Mouse (Mus musculus): ENCODE measurements around the gene Ubap2.
A peak's percentile ranks its signal among the peaks of the same experiment; 100 is the strongest.

The Ubap2 gene

DNA sequence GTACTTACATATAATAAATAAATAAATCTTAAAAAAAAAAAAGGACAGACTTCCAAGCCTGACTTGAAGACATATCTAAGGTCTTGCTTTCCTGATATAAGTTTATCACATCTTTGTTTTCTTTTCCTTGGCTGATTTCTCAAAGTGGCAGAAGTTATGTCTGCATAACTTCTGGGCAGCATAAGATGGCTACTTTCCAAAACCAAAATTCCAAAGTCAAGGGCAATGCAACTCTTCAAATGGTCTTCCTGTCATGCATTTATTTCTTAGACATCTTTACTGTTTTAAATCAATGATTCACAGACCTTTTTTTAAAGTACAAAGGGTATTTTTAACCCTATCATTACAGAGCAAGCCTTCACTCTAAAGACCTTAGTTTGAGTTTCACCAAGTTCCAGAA is 14.3 kb downstream of the Ubap2 start:
- no peak for DNase-seq (ENCODE audit: low spot score in 2 of 2)

DNA sequence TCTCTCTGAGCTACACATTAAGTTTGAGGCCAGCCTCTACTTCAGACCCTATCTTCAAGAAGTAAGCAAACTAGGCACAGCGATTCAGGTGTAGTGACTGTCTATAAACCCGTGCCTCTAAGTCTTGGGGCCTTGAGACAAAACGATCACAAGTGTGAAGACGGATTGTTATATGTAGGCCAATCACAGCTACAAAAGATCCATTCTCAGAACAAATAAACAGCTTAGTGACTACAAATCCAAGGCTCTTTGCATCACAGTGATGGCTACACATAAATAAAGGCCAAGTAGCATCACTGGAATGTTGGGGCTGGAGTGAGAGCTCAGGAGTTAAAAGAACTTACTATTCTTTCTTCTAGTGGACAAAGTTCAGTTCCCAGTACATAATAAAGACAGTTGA is 15.9 kb downstream of the Ubap2 start:
- no peak for DNase-seq (ENCODE audit: low spot score in 2 of 2)

DNA sequence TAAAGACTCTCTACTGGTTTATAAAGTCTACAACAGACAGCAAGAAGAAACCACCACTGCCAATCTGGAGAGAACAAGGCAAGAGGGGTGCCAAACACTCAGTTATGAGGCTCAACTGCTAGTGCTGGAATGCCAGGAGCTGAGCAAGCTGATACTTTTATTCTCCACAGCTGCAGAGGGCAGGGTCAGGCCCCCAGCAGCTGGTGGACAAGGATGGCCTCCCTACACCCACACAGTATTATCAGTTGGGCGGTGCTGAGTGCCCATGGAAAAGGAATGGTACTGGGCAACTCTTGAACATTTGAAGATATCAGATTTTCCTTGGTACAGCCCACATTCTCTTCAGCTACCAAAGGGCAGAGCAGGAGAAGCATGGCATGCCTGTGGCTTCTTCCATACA is 17.2 kb downstream of the Ubap2 start:
- DNase-seq (ENCODE audit: low spot score in 2 of 2): no peak

DNA sequence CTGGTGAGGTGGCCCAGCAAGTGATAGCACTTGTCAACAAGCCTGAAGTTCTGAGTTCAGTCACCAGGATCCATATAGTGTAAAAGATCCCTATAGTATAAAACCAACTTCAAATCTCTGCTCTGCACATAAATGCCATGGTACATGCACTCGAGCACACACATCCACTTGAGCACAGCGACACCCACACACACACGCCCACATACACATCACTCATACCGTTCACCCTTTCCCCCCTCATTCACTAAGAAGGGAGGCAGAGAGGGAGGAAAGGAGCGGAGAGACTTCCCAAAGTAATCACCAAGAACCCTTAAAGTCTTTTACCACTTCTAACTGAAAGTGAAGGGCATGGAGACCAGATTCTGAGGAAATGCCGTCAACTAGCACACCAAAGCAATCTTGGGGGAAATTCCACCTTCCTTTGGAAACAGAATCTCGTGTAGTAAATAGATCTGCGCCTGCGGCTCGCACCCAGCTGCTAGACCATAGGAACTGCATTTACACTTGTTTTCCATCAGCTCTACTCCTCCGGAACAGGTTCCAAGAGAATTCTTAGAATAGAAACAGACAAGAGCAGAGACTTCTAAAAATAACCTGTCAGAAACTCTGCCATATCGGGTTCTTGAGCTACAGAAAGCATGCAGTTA is 19.3 kb downstream of the Ubap2 start:
- peak; percentile 34 to 59 for DNase-seq (ENCODE audit: low spot score in 2 of 2)

DNA sequence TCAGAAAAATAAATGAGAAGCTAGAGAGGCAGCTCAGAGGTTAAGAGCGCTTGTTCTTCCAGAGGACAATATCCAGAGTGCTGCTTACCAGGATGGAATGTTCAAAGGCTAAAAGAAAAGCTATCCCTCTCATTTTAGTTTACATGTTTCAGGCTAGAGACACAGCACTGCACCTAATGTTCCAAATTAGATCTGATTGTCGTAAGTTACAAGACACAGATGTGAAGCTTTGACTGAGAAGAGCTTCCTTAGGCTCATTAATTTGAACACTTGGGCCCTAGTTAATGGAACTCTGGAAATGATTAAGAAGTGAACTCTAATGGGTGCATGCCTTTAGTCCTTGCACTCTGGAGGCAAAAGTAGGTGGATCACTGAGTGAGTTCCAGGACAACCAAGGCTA is 21.2 kb downstream of the Ubap2 start:
- no peak for DNase-seq (ENCODE audit: low spot score in 2 of 2)

DNA sequence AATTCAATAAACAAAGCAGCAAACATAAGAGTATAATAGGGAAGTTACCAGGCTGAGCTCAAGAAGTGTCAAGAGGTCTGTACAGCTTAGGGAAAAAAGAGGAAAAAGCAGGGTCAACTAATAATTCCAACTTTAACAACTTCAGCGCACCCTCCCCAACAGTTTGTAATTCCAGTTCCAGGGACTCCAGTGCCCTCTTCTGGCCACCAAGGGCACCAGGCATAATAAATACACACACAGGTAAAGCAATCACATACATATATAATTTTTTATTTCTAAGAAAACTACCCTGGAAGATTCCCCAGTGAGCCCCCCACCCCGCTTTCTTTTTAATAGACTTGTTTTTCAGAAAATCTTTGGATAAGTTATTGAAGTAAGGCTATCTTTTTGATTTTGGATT is 29.5 kb downstream of the Ubap2 start:
- no peak for DNase-seq (ENCODE audit: low spot score in 2 of 2)

DNA sequence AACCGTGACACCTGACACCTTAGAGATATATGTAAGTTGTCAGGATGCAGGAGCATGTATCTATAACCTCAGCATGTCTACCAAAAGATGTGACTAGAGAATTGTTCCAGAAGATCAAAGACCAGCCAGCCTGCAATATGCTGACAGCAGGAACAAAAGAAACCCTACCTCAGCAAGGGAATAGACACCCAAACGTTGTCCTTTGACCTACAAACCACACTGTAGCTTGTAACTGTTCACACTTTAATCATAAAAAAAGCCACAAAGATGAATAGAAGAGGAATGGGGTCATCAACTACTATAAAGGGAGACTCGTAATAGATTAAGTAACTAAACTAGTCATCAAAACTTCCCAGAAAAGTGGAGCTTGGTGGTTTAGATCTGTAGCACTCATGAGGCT is 34.0 kb downstream of the Ubap2 start:
- DNase-seq (ENCODE audit: low spot score in 2 of 2): no peak

DNA sequence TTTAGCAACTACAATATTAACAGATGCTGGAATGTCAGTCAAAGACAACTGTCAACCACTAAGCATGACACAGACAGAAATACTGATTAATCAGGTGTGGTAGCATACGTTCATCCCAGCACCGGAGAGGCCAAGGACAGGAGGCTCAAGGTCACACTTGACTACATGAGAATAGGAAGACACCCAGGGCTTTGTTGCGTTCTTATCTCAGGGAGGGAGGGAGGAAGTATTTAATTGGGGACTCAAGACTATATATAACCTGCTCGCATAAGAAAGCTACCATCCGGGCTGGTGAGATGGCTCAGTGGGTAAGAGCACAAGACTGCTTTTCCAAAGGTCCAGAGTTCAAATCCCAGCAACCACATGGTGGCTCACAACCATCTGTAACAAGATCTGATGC is 39.3 kb downstream of the Ubap2 start:
- no peak for DNase-seq (ENCODE audit: low spot score in 2 of 2)

DNA sequence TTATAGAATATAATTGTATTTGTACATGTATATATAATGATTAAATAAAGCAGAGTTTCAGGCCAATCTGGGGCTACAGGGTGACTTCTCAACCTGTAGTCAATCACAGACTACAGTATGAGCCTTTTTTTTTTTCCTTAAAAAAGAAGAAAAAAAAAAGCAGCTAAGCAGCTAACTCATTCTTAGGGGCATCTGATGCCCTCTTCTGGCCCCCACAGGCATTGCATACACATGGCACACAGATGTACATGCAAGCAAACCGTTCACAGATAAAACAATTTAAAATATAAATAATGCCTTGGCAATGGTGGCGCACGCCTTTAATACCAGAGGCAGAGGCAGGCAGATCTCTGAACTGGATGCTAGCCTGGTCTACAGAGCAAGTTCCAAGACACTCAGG is 48.6 kb downstream of the Ubap2 start:
- DNase-seq (ENCODE audit: low spot score in 2 of 2): peak; percentile 60 to 67

DNA sequence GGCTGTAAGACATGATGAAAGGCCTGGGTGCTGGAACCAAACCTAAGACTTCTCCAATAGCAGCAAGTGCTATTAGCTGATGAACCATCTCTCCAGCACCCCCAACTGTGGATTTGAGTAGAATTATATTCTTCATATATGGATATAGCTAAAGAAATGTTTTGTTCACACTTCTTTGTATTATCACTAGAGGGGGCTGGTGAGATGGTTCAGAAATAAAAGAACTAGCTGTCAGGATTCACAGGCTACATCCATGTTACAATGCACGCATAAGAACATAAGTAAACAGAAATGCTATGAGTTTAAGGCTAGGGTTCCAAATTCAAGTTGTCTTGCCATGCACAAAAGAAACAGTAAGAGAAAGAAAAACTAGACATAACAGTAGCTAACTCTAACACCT is 49.5 kb downstream of the Ubap2 start:
- DNase-seq (ENCODE audit: low spot score in 2 of 2): no peak

DNA sequence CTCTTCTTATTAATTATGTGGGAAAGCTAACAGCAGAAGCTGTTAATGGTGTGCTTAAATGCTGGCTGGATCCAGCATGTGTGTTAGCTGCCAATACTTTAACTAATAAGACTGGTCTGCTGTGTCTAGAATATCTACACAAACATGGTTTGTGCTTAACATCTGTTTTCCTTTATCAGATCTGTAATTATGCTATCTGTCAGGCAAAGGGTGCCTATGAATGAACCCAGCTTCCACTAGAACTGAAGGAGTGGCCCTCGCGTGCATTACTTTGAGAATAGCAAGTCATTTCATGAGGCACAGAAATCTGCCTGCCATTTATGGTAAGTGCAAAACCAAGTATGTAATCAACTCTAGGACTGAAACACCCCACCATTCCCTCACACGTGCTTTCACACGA is 66.9 kb downstream of the Ubap2 start:
- no peak for DNase-seq (ENCODE audit: low spot score in 2 of 2)

DNA sequence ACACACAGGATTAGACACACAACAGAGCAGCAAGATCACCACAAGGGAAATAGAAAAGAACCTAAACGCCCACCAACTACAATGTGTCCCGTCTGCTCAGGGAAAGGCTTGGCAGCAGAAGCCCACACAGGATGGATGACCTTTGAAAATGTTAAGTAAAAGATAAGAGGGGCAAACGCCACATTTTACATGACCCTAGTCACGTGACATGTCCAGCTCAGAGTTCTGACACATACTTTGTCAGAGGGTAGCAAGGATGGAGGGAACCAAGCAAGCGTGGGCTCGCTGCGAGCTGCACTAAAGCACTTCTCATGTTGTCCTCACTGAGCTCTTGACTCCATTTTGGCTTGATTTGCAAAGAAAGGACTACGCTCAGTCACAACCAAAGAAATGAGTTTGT is 69.2 kb downstream of the Ubap2 start:
- DNase-seq (ENCODE audit: low spot score in 2 of 2): no peak

DNA sequence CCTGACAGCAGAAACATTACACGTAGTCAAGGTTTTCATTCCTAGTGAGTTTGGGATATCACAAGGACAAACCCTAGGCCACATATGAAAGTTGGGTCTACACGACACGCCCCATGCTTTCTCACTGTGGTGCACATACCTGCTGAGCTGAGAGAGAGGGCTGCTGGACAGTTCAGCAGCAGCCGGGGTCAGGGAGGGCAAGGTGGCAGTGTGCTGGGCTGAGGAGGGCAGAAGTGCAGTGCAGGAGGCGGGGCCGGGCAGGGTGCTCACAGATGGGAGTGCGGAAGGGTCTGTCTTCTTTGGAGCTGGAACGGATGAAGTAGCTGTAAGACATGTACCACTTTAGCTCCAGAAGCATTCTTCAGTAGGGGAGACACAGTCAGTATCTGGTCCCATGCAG is 72.8 kb downstream of the Ubap2 start:
- DNase-seq (ENCODE audit: low spot score in 2 of 2): no peak

DNA sequence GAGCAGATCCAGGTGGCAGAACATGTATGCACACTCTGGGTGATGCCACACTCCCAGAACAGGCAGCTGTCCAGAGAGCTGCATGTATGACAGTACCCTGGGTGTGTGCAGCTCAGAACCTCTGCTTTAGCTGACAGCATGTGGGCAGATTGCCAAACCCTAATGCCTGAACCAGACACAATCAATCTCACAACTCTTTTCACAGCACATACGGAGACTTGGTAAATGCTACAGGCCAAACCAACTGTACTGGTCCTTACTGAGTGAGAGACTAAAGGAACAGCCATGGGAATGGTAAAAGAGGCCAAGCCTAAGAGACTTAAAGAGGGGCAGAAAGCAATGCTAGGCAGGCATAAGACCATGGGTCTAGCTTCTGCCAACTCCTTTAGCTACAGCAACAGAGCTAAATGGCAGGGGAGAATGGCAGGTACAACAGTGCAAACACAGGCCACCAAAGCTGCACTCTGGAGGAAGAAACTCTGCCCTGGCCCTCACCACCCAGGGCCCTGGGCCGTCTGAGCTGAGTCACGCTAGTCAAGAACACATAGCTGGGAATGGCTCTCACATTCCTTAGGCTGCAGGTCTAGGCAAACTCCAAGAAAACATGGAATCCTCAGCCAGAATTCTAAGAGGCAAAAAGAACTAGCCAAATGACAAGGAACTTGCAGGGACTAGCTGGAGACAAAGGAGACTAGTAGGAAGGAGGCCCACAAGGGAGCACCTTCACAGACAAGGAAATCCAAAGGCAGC is 77.9 kb downstream of the Ubap2 start:
- no peak for DNase-seq (ENCODE audit: low spot score in 2 of 2)

DNA sequence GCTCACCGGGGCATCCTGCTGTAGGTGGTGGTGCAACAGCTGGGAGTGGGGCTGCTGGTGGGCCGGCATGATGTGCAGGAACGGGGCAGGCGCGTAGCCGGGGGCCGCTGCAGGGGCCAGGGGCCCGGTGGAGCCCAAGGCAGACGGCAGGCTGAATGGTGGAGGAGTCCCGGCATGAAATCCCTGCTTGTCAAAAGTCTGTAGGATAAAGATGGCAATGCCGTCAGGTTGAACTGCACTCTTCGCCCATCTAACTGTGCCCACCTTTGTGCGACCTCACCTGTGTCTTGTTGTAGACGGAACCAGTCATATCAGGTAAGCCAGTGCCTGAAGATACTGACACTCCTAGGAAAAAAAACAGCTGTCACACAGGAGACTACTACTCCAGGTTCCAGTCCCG is 79.6 kb downstream of the Ubap2 start:
- no peak for DNase-seq (ENCODE audit: low spot score in 2 of 2)

DNA sequence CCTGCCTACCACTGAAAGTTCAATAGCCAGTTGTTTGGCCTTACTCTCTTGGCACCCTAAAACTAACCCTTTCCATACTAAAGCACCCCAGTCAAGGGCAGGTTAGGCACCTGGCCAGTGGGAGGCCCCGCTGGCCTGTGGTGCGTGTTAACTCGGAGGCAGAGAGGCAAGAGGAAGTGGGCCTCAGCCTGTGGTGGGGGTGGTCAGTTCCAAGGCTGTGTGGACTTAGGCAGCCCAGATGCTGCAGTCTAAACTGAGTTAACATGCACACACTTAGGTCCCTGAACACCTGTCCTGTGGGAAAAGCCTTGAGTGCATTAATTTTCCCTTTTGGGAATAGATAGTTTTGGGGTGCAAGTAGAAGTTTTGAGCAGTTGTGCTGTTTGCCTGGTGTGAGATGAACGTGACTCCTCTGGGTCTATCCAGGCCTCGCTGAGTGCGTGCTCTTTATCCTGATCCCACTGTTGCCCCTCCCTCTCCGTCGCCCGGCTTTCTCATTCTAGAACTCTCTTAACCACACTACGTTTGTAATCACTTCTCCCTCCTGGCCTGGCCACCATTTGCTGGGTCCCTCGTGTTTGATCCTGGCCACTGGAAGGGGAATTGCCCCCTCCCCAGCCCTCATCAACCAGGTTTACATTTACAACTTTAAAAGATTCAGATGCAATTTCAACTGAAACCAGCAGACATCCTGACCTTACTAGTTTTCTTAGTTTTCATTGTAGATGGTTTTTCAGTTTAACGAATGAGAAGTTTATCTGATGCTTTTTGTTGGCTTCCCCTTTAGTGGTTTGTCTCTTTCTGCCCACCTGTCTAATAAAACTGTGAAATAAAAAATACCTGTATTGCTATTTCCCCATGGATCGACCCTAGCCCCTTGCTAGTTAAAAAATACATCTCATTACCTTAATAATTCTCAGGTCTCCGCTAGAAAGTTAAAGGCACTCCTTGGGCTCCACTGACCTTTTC is 82.1 kb downstream of the Ubap2 start:
- no peak for DNase-seq (ENCODE audit: low spot score in 2 of 2)

DNA sequence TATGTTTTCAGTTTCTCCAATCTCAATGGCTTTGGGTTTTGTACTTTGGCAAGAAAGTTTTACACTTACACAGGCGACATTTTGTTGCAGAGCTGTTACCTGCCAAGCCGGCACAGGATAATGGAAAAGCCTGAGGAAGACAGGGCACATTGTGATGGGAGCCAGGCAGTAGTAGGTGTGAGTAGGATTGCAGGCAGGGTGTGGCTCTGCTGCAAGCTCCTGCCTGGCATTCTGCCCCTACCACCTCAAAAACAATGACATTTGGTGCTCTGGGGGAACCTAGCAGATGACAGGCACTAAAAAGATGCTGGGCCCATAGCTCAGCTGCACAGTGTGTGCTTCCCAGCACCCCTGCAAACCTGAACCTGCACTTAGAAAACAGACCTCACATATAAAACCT is 85.1 kb downstream of the Ubap2 start:
- peak in 1 of 2 experiments; percentile 36 for DNase-seq (ENCODE audit: low spot score in 2 of 2)

DNA sequence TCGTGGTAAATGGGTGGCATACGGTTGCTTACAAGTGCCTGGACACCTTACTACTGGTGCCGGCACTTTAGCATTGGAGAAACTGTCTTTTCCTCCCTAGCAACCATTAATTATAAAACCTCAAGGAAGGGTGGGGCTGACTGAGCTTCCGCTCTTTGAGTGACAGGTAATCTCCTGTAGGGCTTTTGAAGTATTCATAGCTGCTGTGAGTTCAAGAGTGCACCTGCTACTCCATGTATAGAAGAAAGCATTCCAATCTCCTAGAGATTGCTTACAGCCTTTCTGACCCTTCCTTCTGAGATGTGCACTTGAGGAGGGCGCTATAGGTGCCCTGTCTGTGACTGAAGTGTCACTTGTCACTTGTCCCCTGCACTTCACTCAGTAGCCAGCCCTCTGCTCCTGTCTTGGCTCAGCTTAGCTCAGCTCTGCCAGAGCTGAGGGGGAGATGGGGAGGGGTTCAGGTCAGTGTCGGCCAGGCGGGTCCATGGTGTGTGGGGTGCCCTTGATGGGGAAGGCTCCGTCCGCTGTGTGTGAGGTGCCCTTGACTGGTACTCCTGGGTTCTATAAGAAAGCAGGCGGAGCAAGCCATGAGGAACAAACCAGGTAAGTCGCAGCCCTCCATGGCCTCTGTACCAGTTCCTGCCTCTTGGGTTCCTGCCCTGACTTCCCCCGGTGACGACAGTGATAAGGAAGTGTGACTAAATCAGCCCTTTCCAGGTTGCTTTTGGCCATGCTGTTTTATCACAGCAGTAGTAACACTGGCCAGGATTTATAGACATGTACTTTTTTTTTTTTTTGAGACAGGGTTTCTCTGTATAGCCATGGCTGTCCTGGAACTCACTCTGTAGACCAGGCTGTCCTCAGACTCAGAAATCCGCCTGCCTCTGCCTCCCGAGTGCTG is 94.9 kb downstream of the Ubap2 start:
- DNase-seq (ENCODE audit: low spot score in 2 of 2): no peak

DNA sequence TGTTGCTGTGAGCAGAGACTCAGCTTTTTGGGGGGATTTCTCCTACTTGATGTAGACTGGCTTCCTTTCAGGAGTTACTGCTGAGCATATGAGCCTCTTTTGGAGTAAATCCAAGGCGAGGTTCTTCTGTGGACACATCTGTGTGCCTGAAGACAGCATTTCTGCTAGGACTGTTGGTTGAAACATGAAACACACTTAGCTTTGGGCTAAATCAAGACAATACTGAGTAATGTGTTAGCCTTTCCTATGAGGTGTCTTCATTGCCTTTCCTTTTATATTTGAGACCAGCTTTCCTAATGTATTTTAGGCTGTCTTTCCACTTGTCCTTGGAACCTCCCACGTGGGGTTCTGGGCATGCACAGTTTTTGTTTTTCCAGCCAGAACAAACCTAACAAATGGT is 100.3 kb downstream of the Ubap2 start:
- DNase-seq (ENCODE audit: low spot score in 2 of 2): no peak

DNA sequence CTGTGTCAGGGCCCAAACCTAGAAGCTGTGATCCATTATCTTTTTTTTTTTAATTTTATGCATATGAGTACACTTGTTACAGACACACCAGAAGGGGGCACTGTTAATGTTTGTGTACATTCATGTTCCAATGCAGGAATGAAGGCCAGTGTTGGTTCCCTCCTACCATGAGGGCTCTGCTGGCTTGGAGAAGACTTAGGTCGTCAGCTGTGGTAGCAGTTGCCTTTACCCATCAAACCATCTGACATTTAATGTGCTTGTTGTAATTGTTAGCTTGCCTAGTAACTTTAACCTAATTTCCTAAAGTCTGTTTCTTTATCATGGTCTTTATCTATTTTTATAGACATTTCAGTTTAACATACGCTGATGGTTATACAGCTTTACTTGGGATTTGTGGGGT is 104.0 kb downstream of the Ubap2 start:
- DNase-seq (ENCODE audit: low spot score in 2 of 2): no peak

DNA sequence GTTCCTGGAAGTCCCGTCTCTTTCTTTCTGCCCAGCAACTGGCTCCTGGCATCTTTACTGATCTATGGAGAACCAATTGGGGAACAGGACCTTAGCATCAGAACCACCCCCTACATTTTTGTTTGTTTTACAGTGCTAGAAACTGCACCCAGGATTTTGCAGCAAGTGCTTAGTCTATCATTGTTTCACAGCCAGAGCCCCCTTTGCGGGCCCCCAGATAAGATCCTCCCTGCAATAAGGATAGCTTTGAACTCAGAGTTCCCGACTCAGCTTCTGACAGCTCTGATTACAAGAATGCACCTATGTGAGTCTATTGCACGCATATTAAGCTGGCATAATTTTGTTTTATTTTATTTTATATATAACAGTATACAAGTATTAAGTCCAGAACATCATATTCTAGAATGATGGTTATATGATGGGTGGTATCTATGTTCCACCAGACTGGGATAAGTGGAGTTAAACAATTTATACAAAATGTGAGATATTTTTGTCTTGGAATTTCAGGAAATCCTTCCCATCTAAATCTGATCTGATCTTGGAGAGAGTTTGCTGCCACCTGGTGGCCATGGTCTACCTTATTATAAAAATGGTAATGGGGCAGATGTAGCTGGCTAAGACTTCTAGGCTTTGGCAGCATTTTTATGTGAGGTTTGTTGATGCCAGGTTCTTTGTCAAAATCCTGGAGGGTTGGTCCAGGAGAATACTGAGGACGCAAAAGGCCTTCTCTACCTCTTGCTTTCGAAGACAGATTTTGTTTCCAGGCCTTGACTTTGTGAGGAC is 109.1 kb downstream of the Ubap2 start:
- peak; percentile 86 to 88 for DNase-seq (ENCODE audit: low spot score in 2 of 2)
